Mouse (Mus musculus) E14TG2a.4 (cell line): ENCODE data around the gene Lrp11.

Experiments
- CTCF ChIP-seq: conservative IDR thresholded peaks from 2 replicates; pipeline ENCODE4 v1.5.1; 2014; ENCODE audit warnings: low read length
- POU5F1 ChIP-seq: IDR thresholded peaks from 2 replicates; pipeline ENCODE4 v1.6.1; 2014; ENCODE audit warnings: low read length, borderline replicate concordance

DNA sequence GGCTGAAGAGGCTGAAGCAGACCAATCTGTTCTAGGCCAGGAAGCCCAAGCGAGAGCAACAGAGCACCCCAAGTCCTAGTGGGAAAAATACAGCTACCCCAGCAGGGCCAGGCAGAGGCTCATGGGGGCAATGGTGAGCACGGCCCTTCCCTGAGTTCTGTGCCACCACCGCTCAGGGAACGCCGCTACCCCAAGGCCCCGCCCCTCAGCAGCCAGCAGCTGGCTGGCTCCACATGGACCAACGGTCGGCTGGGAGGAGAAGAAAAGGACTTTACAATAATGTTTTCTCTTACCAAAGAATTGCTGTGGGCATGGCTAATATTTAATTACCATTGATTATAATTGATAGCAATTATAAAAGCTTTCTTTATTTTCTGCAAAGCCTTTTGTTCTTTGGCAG is 25.2 kb downstream of the Lrp11 start:
- TF ChIP-seq CTCF (peak; percentile 16), POU5F1 (no peak)
